Mouse (Mus musculus): ENCODE measurements around the gene Zfp846.

Zfp846 gene

GRCm38 (mm10) chr9:20635676-20636075, 54.6 kb downstream of the Zfp846 start:
- in situ Hi-C loops (cut with MboI, MseI), result loop anchor here in 1 of 2 experiments (25.0 kb wide), 1 partner anchor 173 kb away; the partner anchor contains the start of gene Zfp26

- in situ Hi-C loops (cut with MboI, MseI), result loop anchor here in 1 of 2 experiments (25.0 kb wide), 1 partner anchor 174 kb away; the partner anchor contains the start of gene Zfp26
These were observed 55.2 kb downstream of the Zfp846 start for GRCm38 (mm10) chr9:20636256-20636655.

- in situ Hi-C loops (cut with MboI, MseI), result loop anchor here in 1 of 2 experiments (25.0 kb wide), 1 partner anchor 174 kb away; the partner anchor contains the start of gene Zfp26
These were observed 55.7 kb downstream of the Zfp846 start for GRCm38 (mm10) chr9:20636790-20637189.

- in situ Hi-C loops (cut with MboI, MseI), result loop anchor here in 1 of 2 experiments (25.0 kb wide), 1 partner anchor 176 kb away; the partner anchor contains the start of gene Zfp26
These were observed 57.5 kb downstream of the Zfp846 start for GRCm38 (mm10) chr9:20638552-20638951.

- in situ Hi-C loops (cut with MboI, MseI), result loop anchor here in 1 of 2 experiments (25.0 kb wide), 1 partner anchor 177 kb away; the partner anchor contains the start of gene Zfp26
These were observed 58.4 kb downstream of the Zfp846 start for GRCm38 (mm10) chr9:20639486-20639885.

GRCm38 (mm10) chr9:20641501-20641900, 60.4 kb downstream of the Zfp846 start:
- in situ Hi-C loops (cut with MboI, MseI), result loop anchor here (5.0 to 25.0 kb wide), 3 partner anchors 59 to 583 kb away; partner anchors contain the start of genes Zfp846 (in 2 of the 2) and Zfp26 (in 1 of the 2)

- in situ Hi-C loops (cut with MboI, MseI), result loop anchor here (5.0 to 25.0 kb wide), 3 partner anchors 60 to 583 kb away; partner anchors contain the start of genes Zfp846 (in 2 of the 2) and Zfp26 (in 1 of the 2)
These were observed 61.2 kb downstream of the Zfp846 start, which contains the start of gene Ubl5 for GRCm38 (mm10) chr9:20642101-20642895. Gene Ubl5 (plus strand): TSS chr9:20642878.

- in situ Hi-C loops (cut with MboI, MseI), result loop anchor here (5.0 to 25.0 kb wide), 3 partner anchors 61 to 582 kb away; partner anchors contain the start of genes Zfp846 (in 2 of the 2) and Zfp26 (in 1 of the 2)
These were observed 61.9 kb downstream of the Zfp846 start for GRCm38 (mm10) chr9:20642896-20643466.

GRCm38 (mm10) chr9:20643781-20644180, 62.7 kb downstream of the Zfp846 start:
- in situ Hi-C loops (cut with MboI, MseI), result loop anchor here (5.0 to 25.0 kb wide), 3 partner anchors 61 to 581 kb away; partner anchors contain the start of genes Zfp846 (in 2 of the 2) and Zfp26 (in 1 of the 2)

GRCm38 (mm10) chr9:20644360-20645081, 63.4 kb downstream of the Zfp846 start, which contains the start of gene Fbxl12:
Gene Fbxl12 (minus strand): TSS chr9:20644767.
- in situ Hi-C loops (cut with MboI, MseI), result loop anchor here (5.0 to 25.0 kb wide), 3 partner anchors 62 to 580 kb away; partner anchors contain the start of genes Zfp846 (in 2 of the 2) and Zfp26 (in 1 of the 2)

GRCm38 (mm10) chr9:20645121-20645520, 64.0 kb downstream of the Zfp846 start:
- in situ Hi-C loops (cut with MboI, MseI), result loop anchor here (10.0 to 25.0 kb wide), 2 partner anchors 183 to 580 kb away; partner anchors contain the start of gene Zfp26 (in 1 of the 2)

- in situ Hi-C loops (cut with MboI, MseI), result loop anchor here in 1 of 2 experiments (5.0 kb wide), 1 partner anchor 76 kb away; no protein-coding TSS in a partner anchor
These were observed 70.6 kb downstream of the Zfp846 start, which contains the start of gene Pin1 for GRCm38 (mm10) chr9:20651602-20652259. Gene Pin1 (plus strand): TSS chr9:20652095.

- in situ Hi-C loops (cut with MboI, MseI), result loop anchor here in 1 of 2 experiments (5.0 kb wide), 1 partner anchor 75 kb away; no protein-coding TSS in a partner anchor
These were observed 71.2 kb downstream of the Zfp846 start for GRCm38 (mm10) chr9:20652260-20652658.

GRCm38 (mm10) chr9:20653859-20654258, 72.8 kb downstream of the Zfp846 start:
- in situ Hi-C loops (cut with MboI, MseI), result loop anchor here in 1 of 2 experiments (5.0 kb wide), 1 partner anchor 73 kb away; no protein-coding TSS in a partner anchor

Measured in T-helper 17 cell (primary cell).